Mouse (Mus musculus) heart, embryonic 15.5 days (tissue): ENCODE results near the gene 9330161L09Rik. TPM values are rescaled to one million over a fixed set of nuclear protein-coding genes. Genes with fewer than 3 reads are reported as not detected.

Experiments
- ATAC-seq: fragments of 200-750 bp; cut with Nextera tagmentation; replicated peaks from 2 replicates; pipeline ENCODE4 v1.8.0; 2017; ENCODE audit warnings: low read depth, moderate TSS enrichment; ENCODE audit not compliant: insufficient number of reproducible peaks, insufficient read depth, low FRiP score
- H3K27ac ChIP-seq: fragments of 300-500 bp; sonication (generic); 2 replicates; pipeline ENCODE4 v1.5.1; 2015; ENCODE audit warnings: mild to moderate bottlenecking, inconsistent platforms
- H3K27me3 ChIP-seq: fragments of 300-500 bp; sonication (generic); 2 replicates; pipeline ENCODE4 v1.6.1; 2015; ENCODE audit warnings: inconsistent platforms
- H3K36me3 ChIP-seq: fragments of 300-500 bp; sonication (generic); 2 replicates; pipeline ENCODE4 v1.6.1; 2015; ENCODE audit warnings: mild to moderate bottlenecking, inconsistent platforms
- H3K4me1 ChIP-seq: fragments of 300-500 bp; sonication (generic); replicated peaks from 2 replicates; pipeline ENCODE4 v1.6.1; 2015; ENCODE audit warnings: inconsistent platforms
- H3K4me2 ChIP-seq: fragments of 300-500 bp; sonication (generic); 2 replicates; pipeline ENCODE4 v1.6.1; 2015; ENCODE audit warnings: inconsistent platforms, mild to moderate bottlenecking, moderate library complexity
- H3K4me3 ChIP-seq: fragments of 300-500 bp; sonication (generic); 2 replicates; pipeline ENCODE4 v1.5.1; 2015; ENCODE audit warnings: mild to moderate bottlenecking, inconsistent platforms
- H3K9ac ChIP-seq: fragments of 300-500 bp; sonication (generic); 2 replicates; pipeline ENCODE4 v1.6.1; 2015; ENCODE audit warnings: mild to moderate bottlenecking, inconsistent platforms
- H3K9me3 ChIP-seq: fragments of 300-500 bp; sonication (generic); replicated peaks from 2 replicates; pipeline ENCODE4 v1.6.1; 2016; ENCODE audit warnings: inconsistent platforms
- WGBS: fragments of 180-500 bp; shearing (Covaris S2); methylation state at CpG from one replicate; pipeline ENCODE4 v1.1.7; 2015; ENCODE audit warnings: mixed read lengths; 5-methylcytosine and 5-hydroxymethylcytosine counted together
- polyA plus RNA-seq: library from polyadenylated mRNA; unstranded; fragments of >200 nt; fragmentation: Nextera tagmentation; extraction: Ambion mirVana; gene quantifications from 2 replicates; pipeline ENCODE4 v1.2.1, GENCODE M21; 2015

Gene 9330161L09Rik
- polyA plus RNA-seq, 1 experiment from 2014 or later = 0.42 TPM

GRCm38 (mm10) chr12:103362336-103362735 is 45.3 kb downstream of the 9330161L09Rik start:
- Histone ChIP-seq H3K27me3 (no peaks in the 10 kb centered on the region), H3K9me3 (no peaks in the 10 kb centered on the region), H3K27ac (peak overlapping the region; percentile 41), H3K9ac (no peak overlapping the region; the same call in 1 of the 2 replicates), H3K4me1 (peaks cover 28% of the 10 kb centered on the region), H3K36me3 (no peaks in the 10 kb centered on the region), H3K4me2 (no peak overlapping the region), H3K4me3 (no peak overlapping the region)
- 50% methylated on average over 3 of the region's 3 CpGs for WGBS
- ATAC-seq = no peak

- H3K27ac ChIP-seq = peak overlapping the region; percentile 41
- H3K4me1 ChIP-seq = peaks cover 31% of the 10 kb centered on the region
These were observed 45.9 kb downstream of the 9330161L09Rik start for GRCm38 (mm10) chr12:103361539-103362307.

DNA sequence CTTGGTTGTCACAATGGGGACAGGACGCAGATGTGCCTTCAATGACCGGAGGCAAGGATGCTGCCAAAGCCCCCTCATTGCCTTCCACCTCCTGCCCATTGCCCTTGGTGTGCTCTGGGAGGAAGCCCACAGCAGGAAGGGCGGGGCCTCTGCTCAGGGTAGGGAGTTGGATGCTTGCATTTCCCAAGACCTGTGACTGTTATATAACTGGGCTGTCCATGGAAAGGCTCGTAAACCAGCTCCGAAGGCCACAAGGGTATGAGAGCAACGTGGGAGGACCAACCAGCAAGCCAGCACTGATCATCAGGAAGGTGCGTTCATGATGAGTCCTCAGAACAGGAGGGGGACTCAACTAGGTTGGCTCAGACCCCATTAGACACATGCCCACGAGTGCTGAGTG is 46.8 kb downstream of the 9330161L09Rik start:
- H3K27ac ChIP-seq = no peak overlapping the region
- no peak overlapping the region for H3K9ac ChIP-seq
- H3K4me2 ChIP-seq = no peak overlapping the region
- H3K27me3 ChIP-seq = no peaks in the 10 kb centered on the region
- ATAC-seq = no peak
- WGBS = 81% methylated on average over 8 of the region's 8 CpGs
- no peaks in the 10 kb centered on the region for H3K9me3 ChIP-seq
- peaks cover 39% of the 10 kb centered on the region for H3K4me1 ChIP-seq
- H3K4me3 ChIP-seq = no peak overlapping the region
- no peaks in the 10 kb centered on the region for H3K36me3 ChIP-seq

More at GRCm38 (mm10) chr12:103361539-103362307, 45.9 kb downstream of the 9330161L09Rik start:
- no peak for ATAC-seq
- WGBS = 81% methylated on average over 17 of the region's 17 CpGs
- Histone ChIP-seq H3K4me2 (no peak overlapping the region), H3K9ac (no peak overlapping the region; the same call in 1 of the 2 replicates), H3K9me3 (no peaks in the 10 kb centered on the region), H3K4me3 (no peak overlapping the region), H3K36me3 (no peaks in the 10 kb centered on the region), H3K27me3 (no peaks in the 10 kb centered on the region)

DNA sequence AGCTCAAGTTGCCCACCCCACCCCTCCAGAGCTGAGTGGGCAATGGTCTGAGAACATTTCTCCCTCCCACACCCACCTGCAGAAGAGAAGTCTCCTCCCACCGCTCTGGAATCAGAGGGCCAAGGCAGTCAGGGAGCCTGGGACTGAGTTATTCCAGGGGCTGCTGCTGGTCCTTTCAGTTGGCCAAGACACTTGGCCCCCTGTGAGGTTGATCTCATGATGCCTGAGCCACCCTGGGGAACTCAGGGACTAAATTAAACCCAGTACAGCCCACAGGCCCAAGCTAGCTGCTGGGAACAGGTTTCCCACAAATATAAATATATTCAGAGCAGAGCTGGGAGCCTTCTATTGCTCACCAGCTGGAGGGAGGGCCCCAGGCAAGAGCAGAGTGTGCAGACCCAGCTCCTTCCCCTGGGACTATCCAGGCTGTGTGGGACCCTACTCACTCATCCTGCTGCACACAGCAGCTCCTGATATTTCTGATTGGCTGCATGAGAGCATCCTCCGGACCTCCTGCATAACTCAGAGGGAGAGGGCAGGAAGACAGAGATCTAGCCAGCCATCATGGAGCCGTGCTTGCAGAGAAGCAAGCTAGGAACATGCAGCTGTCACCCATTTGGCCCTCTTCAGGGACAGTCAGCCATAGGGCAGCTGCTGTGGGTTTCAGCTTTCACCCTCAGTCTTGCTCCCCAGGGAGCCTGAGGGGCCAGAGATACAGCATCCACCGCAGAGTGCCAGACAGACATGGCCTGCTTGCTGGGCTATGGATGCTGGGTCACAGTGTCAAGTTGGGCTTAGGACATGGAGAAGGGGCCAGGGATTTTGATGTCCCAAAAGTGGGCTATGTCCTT is 48.4 kb downstream of the 9330161L09Rik start:
- no peak for ATAC-seq
- 44% methylated on average over 4 of the region's 4 CpGs for WGBS
- no peak overlapping the region for H3K4me2 ChIP-seq
- no peaks in the 10 kb centered on the region for H3K27me3 ChIP-seq
- no peak overlapping the region for H3K4me3 ChIP-seq
- no peaks in the 10 kb centered on the region for H3K36me3 ChIP-seq
- no peak overlapping the region for H3K9ac ChIP-seq
- H3K4me1 ChIP-seq = peaks cover 46% of the 10 kb centered on the region
- no peaks in the 10 kb centered on the region for H3K9me3 ChIP-seq
- peak overlapping the region; percentile 66; the same call in 1 of the 2 replicates for H3K27ac ChIP-seq

GRCm38 (mm10) chr12:103358216-103358615 is 49.4 kb downstream of the 9330161L09Rik start:
- no peak overlapping the region for H3K9ac ChIP-seq
- H3K4me3 ChIP-seq = no peak overlapping the region
- H3K4me1 ChIP-seq = peaks cover 49% of the 10 kb centered on the region
- no peaks in the 10 kb centered on the region for H3K36me3 ChIP-seq
- H3K27me3 ChIP-seq = no peaks in the 10 kb centered on the region
- ATAC-seq = no peak
- H3K27ac ChIP-seq = peak overlapping the region; percentile 66
- 52% methylated on average over 8 of the region's 8 CpGs for WGBS
- H3K4me2 ChIP-seq = 0 out of 2 replicates have a peak overlapping the region, but pooled peaks have one; percentile 13
- no peaks in the 10 kb centered on the region for H3K9me3 ChIP-seq

Other genes starting within 250 kb of the 9330161L09Rik start
- gene Prima1, start 165.7 kb downstream of the 9330161L09Rik start, polyA plus RNA-seq = 0.25 and 0.37 TPM in 2 replicates
- gene Fam181a, start 96.8 kb downstream of the 9330161L09Rik start, polyA plus RNA-seq = not detected in 2 replicates
- gene Asb2, start 51.8 kb downstream of the 9330161L09Rik start, polyA plus RNA-seq = 194 and 219 TPM in 2 replicates
- gene Otub2, start 19.1 kb downstream of the 9330161L09Rik start, polyA plus RNA-seq = 9.9 and 11.2 TPM in 2 replicates
- 56.9 and 79.8 TPM in 2 replicates for gene Ddx24, start 18.0 kb upstream of the 9330161L09Rik start, polyA plus RNA-seq
- gene Ifi27, start 26.4 kb upstream of the 9330161L09Rik start, polyA plus RNA-seq = 38.0 and 54.9 TPM in 2 replicates
- 13.8 and 20.7 TPM in 2 replicates for gene Ifi27l2a, start 35.9 kb upstream of the 9330161L09Rik start, polyA plus RNA-seq
- 0.19 and 0.29 TPM in 2 replicates for gene Ifi27l2b, start 49.4 kb upstream of the 9330161L09Rik start, polyA plus RNA-seq
- 0.23 and 0.32 TPM in 2 replicates for gene Ppp4r4, start 124.5 kb upstream of the 9330161L09Rik start, polyA plus RNA-seq
- 0.55 TPM in 1 of 2 replicates, not detected in the other for gene Serpina10, start 223.6 kb upstream of the 9330161L09Rik start, polyA plus RNA-seq
- gene Serpina6, start 249.4 kb upstream of the 9330161L09Rik start, polyA plus RNA-seq = 1.2 and 10.7 TPM in 2 replicates